Mouse (Mus musculus) MEL (cell line): ENCODE data around the gene Cnn2. TPM values are rescaled to one million over a fixed set of nuclear protein-coding genes. Genes with fewer than 3 reads are reported as not detected.

Source experiments
- DNase-seq: peaks from one replicate; pipeline ENCODE4 v3.0.0; 2011; ENCODE audit warnings: low read depth, low spot score
- H3K27ac ChIP-seq: 2 replicates; pipeline ENCODE4 v1.5.1; 2012; ENCODE audit warnings: low read depth, mild to moderate bottlenecking, control low read depth, low read length, moderate library complexity; ENCODE audit not compliant: control insufficient read depth
- H3K27me3 ChIP-seq, 2 experiments: fragments of 150-350 bp in 1 of 2; sonication (generic) in 1 of 2; 2 replicates each; pipeline ENCODE4 v1.6.1; 2012; ENCODE audit warnings: low read length in 2 of 2, mild to moderate bottlenecking in 2 of 2, improper control_type of control experiment in 1 of 2, moderate library complexity in 1 of 2; ENCODE audit not compliant: insufficient read depth in 2 of 2, control insufficient read depth in 1 of 2
- H3K36me3 ChIP-seq, 2 experiments: 2 replicates each; pipeline ENCODE4 v1.6.1; 2012 to 2014; ENCODE audit warnings: low read length in 2 of 2, improper control_type of control experiment in 1 of 2, inconsistent platforms in 1 of 2, mild to moderate bottlenecking in 1 of 2; ENCODE audit not compliant: insufficient read depth in 2 of 2, control insufficient read depth in 1 of 2
- H3K4me1 ChIP-seq, 2 experiments: fragments of 150-350 bp in 1 of 2; sonication (generic) in 1 of 2; 2 replicates each; pipeline ENCODE4 v1.6.1; 2012; ENCODE audit warnings: low read length in 2 of 2, improper control_type of control experiment in 1 of 2, mild to moderate bottlenecking in 1 of 2; ENCODE audit not compliant: insufficient read depth in 2 of 2, control insufficient read depth in 1 of 2
- H3K4me3 ChIP-seq, 2 experiments: fragments of 150-350 bp in 1 of 2; sonication (generic) in 1 of 2; 2 replicates each; pipeline ENCODE4 v1.5.1; 2012; ENCODE audit warnings: low read depth in 2 of 2, low read length in 2 of 2, mild to moderate bottlenecking in 2 of 2, moderate library complexity in 2 of 2, control low read depth in 1 of 2, improper control_type of control experiment in 1 of 2; ENCODE audit not compliant: control insufficient read depth in 1 of 2, insufficient read depth in 1 of 2
- H3K79me2 ChIP-seq: 2 replicates; pipeline ENCODE4 v1.6.1; 2012; ENCODE audit warnings: mild to moderate bottlenecking, low read length, moderate library complexity; ENCODE audit not compliant: control insufficient read depth, poor library complexity, insufficient read depth
- H3K9ac ChIP-seq: 2 replicates; pipeline ENCODE4 v1.6.1; 2012; ENCODE audit warnings: low read depth, mild to moderate bottlenecking, control low read depth, low read length, moderate library complexity; ENCODE audit not compliant: control insufficient read depth, poor library complexity, severe bottlenecking
- H3K9me3 ChIP-seq: fragments of 150-350 bp; sonication (generic); replicated peaks from 2 replicates; pipeline ENCODE4 v1.6.1; 2012; ENCODE audit warnings: mild to moderate bottlenecking, low read length, improper control_type of control experiment, moderate library complexity; ENCODE audit not compliant: insufficient read depth
- CHD1 ChIP-seq: IDR thresholded peaks from 2 replicates; pipeline ENCODE4 v1.6.1; 2012; ENCODE audit warnings: low read depth, mild to moderate bottlenecking, inconsistent platforms, low read length, improper control_type of control experiment
- EP300 ChIP-seq, 2 experiments: IDR thresholded peaks; 2 replicates each; pipeline ENCODE4 v1.6.1; 2011; ENCODE audit warnings: improper control_type of control experiment in 2 of 2, low read length in 2 of 2, low read depth in 1 of 2, mild to moderate bottlenecking in 1 of 2
- ETS1 ChIP-seq: IDR thresholded peaks from 2 replicates; pipeline ENCODE4 v1.6.1; 2012; ENCODE audit warnings: low read depth, mild to moderate bottlenecking, inconsistent platforms, low read length, improper control_type of control experiment, moderate library complexity
- MAFK ChIP-seq: IDR thresholded peaks from 2 replicates; pipeline ENCODE4 v1.6.1; 2011; ENCODE audit warnings: low read depth, mild to moderate bottlenecking, low read length, improper control_type of control experiment, borderline replicate concordance
- MAX ChIP-seq: IDR thresholded peaks from 2 replicates; pipeline ENCODE4 v1.6.1; 2011; ENCODE audit warnings: low read length, improper control_type of control experiment
- MEF2A ChIP-seq: IDR thresholded peaks from 2 replicates; pipeline ENCODE4 v1.6.1; 2014; ENCODE audit warnings: low read depth, mild to moderate bottlenecking, inconsistent platforms, low read length, improper control_type of control experiment; ENCODE audit not compliant: poor library complexity, insufficient replicate concordance, severe bottlenecking; ENCODE audit errors: extremely low read depth
- MXI1 ChIP-seq: IDR thresholded peaks from 2 replicates; pipeline ENCODE4 v1.6.1; 2011; ENCODE audit warnings: mild to moderate bottlenecking, low read depth, low read length, improper control_type of control experiment
- NELFE ChIP-seq: IDR thresholded peaks from 2 replicates; pipeline ENCODE4 v1.6.1; 2011; ENCODE audit warnings: low read depth, low read length, improper control_type of control experiment
- NRF1 ChIP-seq: IDR thresholded peaks from 2 replicates; pipeline ENCODE4 v1.6.1; 2014; ENCODE audit warnings: low read depth, mild to moderate bottlenecking, inconsistent platforms, low read length, improper control_type of control experiment, moderate library complexity; ENCODE audit not compliant: poor library complexity, insufficient read depth, severe bottlenecking
- POLR2A ChIP-seq, 2 experiments: IDR thresholded peaks; 2 replicates each; pipeline ENCODE4 v1.6.1; 2011 to 2012; ENCODE audit warnings: low read length in 2 of 2, mild to moderate bottlenecking in 2 of 2, control low read depth in 1 of 2, improper control_type of control experiment in 1 of 2, low read depth in 1 of 2, moderate library complexity in 1 of 2; ENCODE audit not compliant: control insufficient read depth in 1 of 2, insufficient read depth in 1 of 2, poor library complexity in 1 of 2
- RAD21 ChIP-seq: IDR thresholded peaks from 2 replicates; pipeline ENCODE4 v1.6.1; 2011; ENCODE audit warnings: mild to moderate bottlenecking, low read depth, low read length, improper control_type of control experiment
- TAL1 ChIP-seq: IDR thresholded peaks from 2 replicates; pipeline ENCODE4 v1.6.1; 2012; ENCODE audit warnings: mild to moderate bottlenecking, inconsistent platforms, low read length, moderate library complexity, mixed read lengths
- TBP ChIP-seq: IDR thresholded peaks from 2 replicates; pipeline ENCODE4 v1.8.0; 2011; ENCODE audit warnings: low read depth, low read length, improper control_type of control experiment
- UBTF ChIP-seq: IDR thresholded peaks from 2 replicates; pipeline ENCODE4 v1.6.1; 2012; ENCODE audit warnings: low read depth, mild to moderate bottlenecking, inconsistent platforms, low read length, improper control_type of control experiment, moderate library complexity, borderline replicate concordance; ENCODE audit not compliant: insufficient read depth
- USF2 ChIP-seq, 2 experiments: IDR thresholded peaks; 2 replicates each; pipeline ENCODE4 v1.6.1; 2011 to 2012; ENCODE audit warnings: improper control_type of control experiment in 2 of 2, low read length in 2 of 2, borderline replicate concordance in 1 of 2, inconsistent platforms in 1 of 2, low read depth in 1 of 2, mild to moderate bottlenecking in 1 of 2; ENCODE audit not compliant: insufficient read depth in 1 of 2
- ZC3H11A ChIP-seq: IDR thresholded peaks from 2 replicates; pipeline ENCODE4 v1.6.1; 2012; ENCODE audit warnings: low read depth, mild to moderate bottlenecking, inconsistent platforms, low read length, improper control_type of control experiment
- ZMIZ1 ChIP-seq: IDR thresholded peaks from 2 replicates; pipeline ENCODE4 v1.6.1; 2012; ENCODE audit warnings: low read depth, mild to moderate bottlenecking, inconsistent platforms, low read length, improper control_type of control experiment, moderate library complexity
- polyA plus RNA-seq, 2 experiments: library from polyadenylated mRNA; stranded (reverse) in 1 of 2; unstranded in 1 of 2; fragments of >175 nt in 1 of 2; fragments of >200 nt in 1 of 2; gene quantifications; 2 replicates each; pipeline versions ENCODE4 v1.2.1 to v1.2.4; 2012; ENCODE audit warnings: low replicate concordance in 2 of 2, low read depth in 1 of 2; ENCODE audit not compliant: insufficient read length in 2 of 2, insufficient read depth in 1 of 2, missing spikeins in 1 of 2
- total RNA-seq: library from RNA; depleted of rRNA; stranded (reverse); fragments of 300-350 nt; gene quantifications from 2 replicates; pipeline ENCODE4 v1.2.3, GENCODE M21; 2012

Cnn2 gene
- total and polyA plus RNA-seq, 3 experiments, result 8.7 to 25.3 TPM; not detected in 1

GRCm38 (mm10) chr10:80018739-80019297 is 30.4 kb downstream of the Cnn2 start:
- Histone ChIP-seq H3K27me3 (no peaks in the 10 kb centered on the region), H3K9ac (peak overlapping the region; percentile 29), H3K9me3 (no peaks in the 10 kb centered on the region), H3K79me2 (peaks cover 12% of the 10 kb centered on the region), H3K27ac (peak overlapping the region; percentile 60), H3K36me3 (peaks cover 2 to 18% of the 10 kb centered on the region in 2 experiments; a peak in 3 of 4 replicates), H3K4me1 (peaks cover 12 to 23% of the 10 kb centered on the region in 2 experiments), H3K4me3 (peak overlapping the region; percentile 16 to 55; a peak in 3 of 4 replicates)
- TF ChIP-seq ZMIZ1 (no peak), MXI1 (peak; percentile 46; the same call in 1 of the 2 replicates), EP300 (IDR thresholded peaks at IDR 0.05; ENCODE audit: low read depth in 1 of 2, low read length in 2 of 2) (peak in 1 of 2 experiments; percentile 14; a peak in 1 of 4 replicates), RAD21 (no peak), NRF1 (peak; percentile 50; the same call in 1 of the 2 replicates), POLR2A (IDR thresholded peaks at IDR 0.05; ENCODE audit: control insufficient read depth in 1 of 2, insufficient read depth in 1 of 2, low read depth in 1 of 2, low read length in 2 of 2, poor library complexity in 1 of 2) (peak in 1 of 2 experiments; percentile 18; a peak in 1 of 4 replicates), USF2 (IDR thresholded peaks at IDR 0.05; ENCODE audit: borderline replicate concordance in 1 of 2, insufficient read depth in 1 of 2, low read depth in 1 of 2, low read length in 2 of 2) (no peak)
- peak; percentile 64 for DNase-seq

GRCm38 (mm10) chr10:80019471-80020131 is 31.2 kb downstream of the Cnn2 start:
- peaks cover 12 to 30% of the 10 kb centered on the region in 2 experiments for H3K4me1 ChIP-seq
- DNase-seq, result no peak
- H3K27me3 ChIP-seq, result no peaks in the 10 kb centered on the region
- TF ChIP-seq NELFE (no peak), NRF1 (no peak), ETS1 (no peak), TAL1 (no peak), MAX (no peak), POLR2A (IDR thresholded peaks at IDR 0.05; ENCODE audit: control insufficient read depth in 1 of 2, insufficient read depth in 1 of 2, low read depth in 1 of 2, low read length in 2 of 2, poor library complexity in 1 of 2) (no peak), TBP (no peak), ZC3H11A (no peak), CHD1 (no peak), MAFK (no peak), MEF2A (no peak), UBTF (no peak)
- H3K27ac ChIP-seq, result no peak overlapping the region; the same call in 1 of the 2 replicates
- H3K4me3 ChIP-seq, result no peak overlapping the region
- peaks cover 12% of the 10 kb centered on the region for H3K79me2 ChIP-seq
- no peaks in the 10 kb centered on the region for H3K9me3 ChIP-seq
- H3K9ac ChIP-seq, result no peak overlapping the region
- peaks cover 2 to 24% of the 10 kb centered on the region in 2 experiments; a peak in 3 of 4 replicates for H3K36me3 ChIP-seq
